Mouse (Mus musculus) embryonic facial prominence, embryonic 11.5 days (tissue): ENCODE measurements around the gene Yipf2. TPM values are rescaled to one million over a fixed set of nuclear protein-coding genes. Genes with fewer than 3 reads are reported as not detected.

Experiments used
- ATAC-seq: fragments of 200-750 bp; cut with Nextera tagmentation; replicated peaks from 2 replicates; pipeline ENCODE4 v1.8.0; 2017; ENCODE audit warnings: low read depth; ENCODE audit not compliant: insufficient number of reproducible peaks, low FRiP score, low TSS enrichment
- DNase-seq: peaks from one replicate; pipeline ENCODE4 v3.0.0-alpha.2; 2015; ENCODE audit warnings: low spot score
- H3K27ac ChIP-seq: fragments of 300-500 bp; sonication (generic); replicated peaks from 2 replicates; pipeline ENCODE4 v1.5.1; 2014; ENCODE audit warnings: mild to moderate bottlenecking, low read depth, low read length, control low read depth
- H3K27me3 ChIP-seq: fragments of 300-500 bp; sonication (generic); 2 replicates; pipeline ENCODE4 v1.6.1; 2014; ENCODE audit warnings: mild to moderate bottlenecking, low read length, moderate library complexity, mixed read lengths; ENCODE audit not compliant: control insufficient read depth, insufficient read depth
- H3K36me3 ChIP-seq: fragments of 300-500 bp; sonication (generic); replicated peaks from 2 replicates; pipeline ENCODE4 v1.6.1; 2014; ENCODE audit warnings: low read depth, mild to moderate bottlenecking, low read length, moderate library complexity, mixed read lengths; ENCODE audit not compliant: control insufficient read depth, insufficient read depth
- H3K4me1 ChIP-seq: fragments of 300-500 bp; sonication (generic); 2 replicates; pipeline ENCODE4 v1.6.1; 2014; ENCODE audit warnings: low read length, mixed read lengths; ENCODE audit not compliant: control insufficient read depth, insufficient read depth
- H3K4me2 ChIP-seq: fragments of 300-500 bp; sonication (generic); 2 replicates; pipeline ENCODE4 v1.6.1; 2014; ENCODE audit warnings: low read depth, mild to moderate bottlenecking, control low read depth, low read length, moderate library complexity
- H3K4me3 ChIP-seq: fragments of 300-500 bp; sonication (generic); 2 replicates; pipeline ENCODE4 v1.5.1; 2014; ENCODE audit warnings: low read depth, low read length, control low read depth
- H3K9ac ChIP-seq: fragments of 300-500 bp; sonication (generic); replicated peaks from 2 replicates; pipeline ENCODE4 v1.6.1; 2014; ENCODE audit warnings: mild to moderate bottlenecking, control low read depth, low read length
- H3K9me3 ChIP-seq: fragments of 300-500 bp; sonication (generic); replicated peaks from 2 replicates; pipeline ENCODE4 v1.6.1; 2016; ENCODE audit warnings: mild to moderate bottlenecking, low read length, inconsistent platforms, mixed read lengths; ENCODE audit not compliant: control insufficient read depth
- WGBS: fragments of 180-500 bp; shearing (Covaris S2); extraction: QIAGEN DNeasy Blood & Tissue Kit; methylation state at CpG from one replicate; pipeline ENCODE4 v1.1.7; 2014; 5-methylcytosine and 5-hydroxymethylcytosine counted together
- polyA plus RNA-seq: library from polyadenylated mRNA; unstranded; fragments of >200 nt; fragmentation: Nextera tagmentation; extraction: Ambion mirVana; gene quantifications from 2 replicates; pipeline ENCODE4 v1.2.1, GENCODE M21; 2014

Gene Yipf2
- polyA plus RNA-seq, 1 experiment from 2014 or later: 13.1 TPM

GRCm38 (mm10) chr9:21587678-21588349, 4.8 kb downstream of the Yipf2 start:
- ATAC-seq (no peak), DNase-seq (no peak)
- no peak overlapping the region for H3K27ac ChIP-seq
- no peaks in the 10 kb centered on the region for H3K27me3 ChIP-seq
- no peaks in the 10 kb centered on the region; the same call in 1 of the 2 replicates for H3K4me1 ChIP-seq
- no peak overlapping the region for H3K4me3 ChIP-seq
- H3K9ac ChIP-seq: no peak overlapping the region
- no peaks in the 10 kb centered on the region for H3K9me3 ChIP-seq
- 90% methylated on average over 23 of the region's 23 CpGs for WGBS
- H3K4me2 ChIP-seq: no peak overlapping the region
- H3K36me3 ChIP-seq: peaks cover 20% of the 10 kb centered on the region

GRCm38 (mm10) chr9:21585401-21585800, 7.2 kb downstream of the Yipf2 start:
- WGBS: 89% methylated on average over 1 of the region's 1 CpGs
- no peak for DNase-seq

GRCm38 (mm10) chr9:21578226-21578625, 14.4 kb downstream of the Yipf2 start:
- Histone ChIP-seq H3K4me2 (no peak overlapping the region), H3K4me3 (no peak overlapping the region), H3K9me3 (no peaks in the 10 kb centered on the region), H3K27ac (no peak overlapping the region), H3K36me3 (peaks cover 21% of the 10 kb centered on the region), H3K9ac (no peak overlapping the region), H3K27me3 (no peaks in the 10 kb centered on the region), H3K4me1 (no peaks in the 10 kb centered on the region)
- DNase-seq (no peak), ATAC-seq (no peak)
- WGBS: 77% methylated on average over 3 of the region's 3 CpGs

More at GRCm38 (mm10) chr9:21585401-21585800, 7.2 kb downstream of the Yipf2 start:
- no peak for ATAC-seq
- Histone ChIP-seq H3K4me1 (no peaks in the 10 kb centered on the region), H3K36me3 (peaks cover 24% of the 10 kb centered on the region), H3K27ac (no peak overlapping the region), H3K9ac (no peak overlapping the region), H3K4me3 (no peak overlapping the region), H3K4me2 (no peak overlapping the region), H3K9me3 (no peaks in the 10 kb centered on the region), H3K27me3 (no peaks in the 10 kb centered on the region)

GRCm38 (mm10) chr9:21576286-21576685, 16.3 kb downstream of the Yipf2 start:
- H3K27ac ChIP-seq: no peak overlapping the region
- no peaks in the 10 kb centered on the region for H3K9me3 ChIP-seq
- H3K4me2 ChIP-seq: no peak overlapping the region
- peaks cover 14% of the 10 kb centered on the region for H3K36me3 ChIP-seq
- no peaks in the 10 kb centered on the region for H3K27me3 ChIP-seq
- no peak overlapping the region for H3K9ac ChIP-seq
- no peak for DNase-seq
- ATAC-seq: no peak
- no peak overlapping the region for H3K4me3 ChIP-seq
- 95% methylated on average over 1 of the region's 1 CpGs for WGBS
- H3K4me1 ChIP-seq: no peaks in the 10 kb centered on the region

- Histone ChIP-seq H3K27me3 (no peaks in the 10 kb centered on the region), H3K27ac (no peak overlapping the region), H3K4me2 (no peak overlapping the region), H3K36me3 (peaks cover 11% of the 10 kb centered on the region), H3K9me3 (no peaks in the 10 kb centered on the region), H3K4me1 (no peaks in the 10 kb centered on the region), H3K4me3 (no peak overlapping the region), H3K9ac (no peak overlapping the region)
- ATAC-seq (no peak), DNase-seq (no peak)
- 93% methylated on average over 10 of the region's 10 CpGs for WGBS
Observed at GRCm38 (mm10) chr9:21575253-21575652, 17.4 kb downstream of the Yipf2 start.

- WGBS: 93% methylated on average over 8 of the region's 8 CpGs
- H3K9ac ChIP-seq: no peak overlapping the region
- no peak for ATAC-seq
Observed at GRCm38 (mm10) chr9:21574012-21574801, 18.4 kb downstream of the Yipf2 start.

GRCm38 (mm10) chr9:21568657-21569255, 23.9 kb downstream of the Yipf2 start:
- Histone ChIP-seq H3K9ac (no peak overlapping the region), H3K27me3 (no peaks in the 10 kb centered on the region), H3K4me2 (no peak overlapping the region), H3K9me3 (no peaks in the 10 kb centered on the region), H3K4me3 (no peak overlapping the region), H3K27ac (no peak overlapping the region), H3K4me1 (no peaks in the 10 kb centered on the region), H3K36me3 (peaks cover under 1% of the 10 kb centered on the region; the same call in 1 of the 2 replicates)
- DNase-seq: no peak
- ATAC-seq: no peak
- WGBS: 91% methylated on average over 8 of the region's 8 CpGs

More at GRCm38 (mm10) chr9:21574012-21574801, 18.4 kb downstream of the Yipf2 start:
- Histone ChIP-seq H3K4me3 (no peak overlapping the region), H3K27ac (no peak overlapping the region), H3K27me3 (no peaks in the 10 kb centered on the region), H3K36me3 (peaks cover 10% of the 10 kb centered on the region), H3K9me3 (no peaks in the 10 kb centered on the region), H3K4me1 (no peaks in the 10 kb centered on the region), H3K4me2 (no peak overlapping the region)
- DNase-seq: no peak

- DNase-seq: no peak
- H3K9me3 ChIP-seq: no peaks in the 10 kb centered on the region
- no peak overlapping the region for H3K9ac ChIP-seq
- 91% methylated on average over 2 of the region's 2 CpGs for WGBS
- no peaks in the 10 kb centered on the region for H3K4me1 ChIP-seq
- no peak overlapping the region for H3K4me2 ChIP-seq
- no peak overlapping the region for H3K4me3 ChIP-seq
- H3K27ac ChIP-seq: no peak overlapping the region
- H3K36me3 ChIP-seq: no peaks in the 10 kb centered on the region; the same call in 1 of the 2 replicates
- ATAC-seq: no peak
- H3K27me3 ChIP-seq: no peaks in the 10 kb centered on the region
Observed at GRCm38 (mm10) chr9:21567051-21567450, 25.6 kb downstream of the Yipf2 start.
